Mouse (Mus musculus): ENCODE measurements around the gene Tex264.

Tex264 gene

DNA sequence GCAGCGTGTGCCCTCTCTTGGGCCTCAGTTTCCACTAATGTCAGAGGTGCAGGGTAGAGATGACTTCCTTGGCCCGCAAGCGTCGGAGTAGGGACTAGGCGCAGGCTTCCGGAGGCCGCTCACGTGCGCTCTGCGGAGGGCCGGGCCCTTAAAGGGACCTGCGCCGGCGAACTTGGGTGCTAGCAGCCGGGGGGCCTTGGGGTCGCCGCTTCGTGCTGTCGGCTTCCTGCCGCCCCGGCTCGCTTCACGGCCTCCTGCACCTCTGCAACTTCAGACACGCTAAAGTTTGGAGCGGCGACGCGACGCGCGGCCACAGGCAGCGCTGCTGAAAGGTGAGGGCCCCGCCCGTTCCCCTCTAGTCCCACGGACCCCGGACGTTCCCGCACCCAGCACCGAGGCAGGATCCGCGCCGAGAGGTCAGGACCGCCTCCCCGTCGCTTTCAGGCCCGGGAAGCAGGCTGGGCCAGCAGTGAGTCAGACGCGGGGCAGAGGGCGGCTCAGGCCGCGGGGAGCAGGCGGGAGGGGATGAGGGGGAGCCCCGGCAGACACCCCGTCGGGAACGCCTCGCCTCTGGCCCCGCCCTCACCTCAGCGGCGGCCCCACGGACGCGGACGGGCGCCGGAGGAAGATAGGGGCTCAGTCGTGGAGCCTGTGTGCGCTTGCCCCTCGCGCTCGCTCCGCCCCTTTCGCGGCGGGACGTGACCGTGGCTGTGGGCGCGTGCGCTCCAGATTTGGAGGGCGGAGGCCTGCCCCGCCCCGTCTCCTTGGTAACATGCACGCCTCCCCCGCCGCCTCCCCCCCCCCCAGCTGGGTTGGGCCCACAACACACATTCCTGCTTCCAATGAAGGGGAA lies at the start of gene Tex264:
Tex264 (minus strand) TSS at position 679 of the 853 bp plus-strand sequence.
- in situ Hi-C loops (cut with MboI, MseI), result loop anchor here (5.0 to 10.0 kb wide), 3 partner anchors 132 to 959 kb away; partner anchors contain the start of gene Rbm15b

DNA sequence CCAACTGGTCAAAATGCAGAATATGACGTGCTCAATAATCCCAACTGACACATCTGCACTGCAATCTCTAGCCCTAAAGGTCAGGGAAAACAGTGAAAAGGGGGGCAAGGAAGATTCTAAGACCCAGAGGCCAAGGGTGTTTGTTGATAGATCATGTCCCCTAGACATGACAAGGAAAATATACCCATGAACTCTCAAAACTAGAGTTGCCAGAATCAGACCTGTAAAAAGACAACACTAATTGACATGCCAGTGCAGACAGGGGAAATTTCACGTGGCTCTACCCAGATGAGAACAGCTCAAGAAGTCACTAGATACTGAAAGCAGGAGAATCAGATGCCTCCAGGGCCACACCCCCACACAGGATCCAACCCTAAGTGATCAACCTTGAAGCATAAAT lies 48.0 kb upstream of the Tex264 start:
- in situ Hi-C loops (cut with MboI, MseI), result no loop called here

DNA sequence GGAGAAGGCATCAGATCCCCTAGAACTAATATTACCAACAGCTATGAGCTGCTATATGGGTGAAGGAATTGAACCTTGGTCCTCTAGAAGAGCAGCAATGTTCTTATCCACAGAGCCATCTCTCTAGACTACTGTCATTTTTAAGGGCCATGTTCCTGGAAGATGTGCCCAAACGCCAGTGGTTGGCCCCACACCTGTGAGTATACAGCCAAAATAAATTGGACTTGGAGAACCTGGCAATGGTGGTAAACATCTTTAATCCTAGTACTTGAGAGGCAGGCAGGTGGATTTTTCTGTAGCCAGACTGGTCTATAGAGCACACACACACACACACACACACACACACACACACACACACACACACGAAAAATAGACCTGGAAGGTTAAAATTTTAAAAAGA lies 43.7 kb upstream of the Tex264 start:
- in situ Hi-C loops (cut with MboI, MseI), result no loop called here

DNA sequence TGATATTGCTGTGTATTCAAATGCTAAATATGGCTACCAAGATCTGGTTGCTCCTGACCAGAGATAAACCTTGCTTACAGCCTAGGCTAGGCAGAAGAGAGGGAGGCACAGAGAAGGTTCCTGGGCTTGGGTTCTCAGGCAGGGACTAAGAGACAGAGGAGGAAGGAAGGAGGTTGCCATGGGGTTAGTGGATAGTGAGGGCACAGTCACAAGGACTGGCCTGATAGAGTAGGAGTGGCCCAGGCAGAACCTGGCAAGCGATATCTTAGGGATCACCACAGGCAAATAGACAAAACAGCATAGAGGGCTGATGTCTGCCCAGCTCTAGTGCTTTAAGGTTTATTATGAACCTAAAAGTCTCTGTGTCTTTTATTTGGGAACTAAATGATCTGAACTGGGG lies 41.2 kb upstream of the Tex264 start:
- in situ Hi-C loops (cut with MboI, MseI), result no loop called here

DNA sequence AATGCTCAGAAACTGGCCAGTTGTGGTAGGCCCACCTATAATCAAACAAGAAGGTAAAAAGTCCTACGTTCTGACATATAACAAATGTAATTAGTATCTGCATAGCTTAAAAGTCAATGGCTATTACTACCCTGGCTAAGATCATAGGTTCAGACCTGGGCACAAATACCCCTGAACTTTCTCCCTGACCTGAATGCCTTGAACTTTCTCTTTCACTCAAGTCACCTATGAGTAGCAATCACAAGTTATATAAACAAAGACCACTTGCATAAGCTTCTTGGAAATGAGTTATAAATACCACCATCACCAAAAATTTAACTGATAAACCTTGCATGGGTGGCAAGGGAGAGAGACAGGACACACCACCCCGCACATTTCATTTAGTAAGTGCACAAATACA lies 39.7 kb upstream of the Tex264 start:
- in situ Hi-C loops (cut with MboI, MseI), result no loop called here

DNA sequence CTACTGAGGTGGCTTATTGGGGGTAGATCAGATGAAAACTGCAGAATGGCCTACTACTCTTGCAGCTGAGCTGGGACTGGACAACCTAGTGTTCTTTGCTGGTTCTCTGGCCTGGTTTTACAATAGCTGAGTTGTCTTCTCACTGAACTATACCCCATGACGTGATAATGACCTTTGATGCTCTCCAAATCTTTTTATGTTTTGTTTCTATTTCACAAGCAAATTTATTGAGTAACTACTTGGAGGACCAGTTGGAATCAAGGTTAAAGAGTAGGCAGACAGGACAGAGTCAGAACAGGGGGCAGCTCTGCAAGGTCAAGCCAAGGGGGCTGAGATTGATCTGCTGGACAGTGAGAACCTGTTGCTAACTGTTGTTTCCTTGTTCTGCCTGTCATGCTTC lies 39.1 kb upstream of the Tex264 start:
- in situ Hi-C loops (cut with MboI, MseI), result no loop called here

DNA sequence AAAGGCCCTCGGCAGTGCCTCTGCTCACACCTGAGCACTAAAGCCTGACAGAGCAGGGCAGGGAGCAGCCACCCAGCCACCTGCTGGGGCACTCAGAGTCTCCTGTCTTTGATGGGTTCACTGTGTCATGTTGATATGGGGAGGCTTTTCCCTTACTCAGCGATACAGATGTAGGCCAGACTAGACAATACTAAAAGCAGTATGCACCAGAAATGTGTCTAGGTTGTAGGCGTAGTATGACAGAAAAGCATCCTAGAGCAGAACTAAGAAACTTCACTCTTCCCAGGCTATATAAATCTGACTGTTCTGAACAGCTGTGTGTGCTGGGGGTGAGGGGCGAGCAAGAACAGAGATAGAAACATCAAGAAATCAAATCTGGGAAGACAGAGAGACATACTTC lies 31.0 kb upstream of the Tex264 start:
- in situ Hi-C loops (cut with MboI, MseI), result no loop called here

DNA sequence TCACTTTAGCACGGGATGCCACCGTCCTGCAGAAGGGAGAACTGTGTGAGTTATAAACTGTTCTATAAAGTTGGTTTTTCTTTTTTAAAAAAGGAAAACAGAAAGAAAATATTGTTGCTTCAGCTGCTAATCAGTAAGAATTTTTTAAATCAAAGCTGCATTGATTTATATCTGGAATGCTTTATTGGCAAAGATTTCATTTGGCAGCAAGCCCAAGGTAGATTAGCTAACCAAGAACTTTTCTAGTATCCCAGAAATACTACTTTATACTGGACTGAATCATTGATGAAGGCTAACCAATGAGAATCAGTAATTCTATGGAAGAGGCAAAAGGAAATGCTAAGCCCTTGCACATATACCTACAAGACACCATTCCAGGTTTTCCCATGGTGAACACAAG lies 30.5 kb upstream of the Tex264 start:
- in situ Hi-C loops (cut with MboI, MseI), result no loop called here

DNA sequence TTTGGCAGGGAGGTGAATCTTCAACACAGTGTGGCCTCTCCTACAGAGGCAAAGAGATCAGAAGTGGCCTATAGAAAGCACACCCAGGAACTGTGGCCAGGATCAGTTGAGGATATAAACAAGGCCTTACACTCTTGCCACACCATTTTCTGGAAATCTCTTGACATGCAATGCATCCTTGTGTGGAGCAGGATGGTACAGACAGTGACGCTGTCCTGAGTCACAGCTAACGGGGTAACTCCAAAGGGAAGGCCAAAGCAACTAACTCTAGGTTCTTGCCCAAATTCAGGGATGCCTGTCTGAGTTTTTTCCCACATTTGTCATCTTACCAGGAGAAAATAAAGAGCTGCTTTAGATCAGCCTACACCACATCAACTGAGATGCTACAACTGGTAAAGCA lies 26.7 kb upstream of the Tex264 start:
- in situ Hi-C loops (cut with MboI, MseI), result no loop called here

DNA sequence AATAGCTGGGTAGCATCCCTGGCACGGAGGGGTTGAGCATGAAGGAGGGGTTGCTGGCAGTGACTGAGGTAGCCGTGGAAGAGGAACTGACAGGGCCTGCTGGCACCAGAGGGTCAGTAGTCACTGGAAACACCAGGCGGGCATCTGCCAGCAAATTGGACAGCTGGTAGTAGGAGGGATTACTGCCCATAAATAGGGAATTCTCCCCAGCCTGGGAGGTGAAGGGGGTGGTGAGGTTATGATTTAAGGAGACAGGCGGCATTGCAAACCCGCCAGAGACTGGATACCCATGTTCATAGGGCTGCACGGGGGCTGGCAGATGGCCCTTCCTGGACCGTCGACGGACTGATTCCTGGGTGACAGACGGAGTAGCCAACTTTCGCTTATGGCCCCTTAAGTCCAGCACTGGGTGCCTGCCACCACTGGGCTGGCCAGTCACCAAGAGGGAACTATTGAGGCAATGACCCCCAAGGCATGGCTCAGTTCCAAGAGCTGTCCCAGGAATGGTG lies 7.3 kb upstream of the Tex264 start:
- in situ Hi-C loops (cut with MboI, MseI), result no loop called here

DNA sequence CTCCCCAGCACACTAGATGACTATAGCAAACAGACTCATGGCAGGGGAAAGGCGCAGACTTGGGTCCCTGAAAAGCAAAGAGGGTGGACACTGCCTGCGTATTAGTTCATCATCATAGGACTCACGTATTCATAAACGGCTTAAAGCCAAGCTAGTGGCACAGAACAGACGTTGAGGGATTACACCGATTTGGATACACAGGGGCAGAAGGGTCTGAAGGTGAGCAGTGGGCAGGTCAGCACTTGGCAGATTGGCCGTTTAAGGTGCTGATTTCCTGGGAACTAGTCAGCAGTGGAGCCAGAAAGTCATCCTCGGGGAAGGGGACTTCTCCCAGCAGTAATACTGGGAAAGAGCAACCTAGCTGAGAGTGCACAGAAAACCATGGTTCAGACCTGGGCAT lies 3.1 kb upstream of the Tex264 start:
- in situ Hi-C loops (cut with MboI, MseI), result loop anchor here (5.0 to 10.0 kb wide), 3 partner anchors 128 to 956 kb away; partner anchors contain the start of gene Rbm15b

DNA sequence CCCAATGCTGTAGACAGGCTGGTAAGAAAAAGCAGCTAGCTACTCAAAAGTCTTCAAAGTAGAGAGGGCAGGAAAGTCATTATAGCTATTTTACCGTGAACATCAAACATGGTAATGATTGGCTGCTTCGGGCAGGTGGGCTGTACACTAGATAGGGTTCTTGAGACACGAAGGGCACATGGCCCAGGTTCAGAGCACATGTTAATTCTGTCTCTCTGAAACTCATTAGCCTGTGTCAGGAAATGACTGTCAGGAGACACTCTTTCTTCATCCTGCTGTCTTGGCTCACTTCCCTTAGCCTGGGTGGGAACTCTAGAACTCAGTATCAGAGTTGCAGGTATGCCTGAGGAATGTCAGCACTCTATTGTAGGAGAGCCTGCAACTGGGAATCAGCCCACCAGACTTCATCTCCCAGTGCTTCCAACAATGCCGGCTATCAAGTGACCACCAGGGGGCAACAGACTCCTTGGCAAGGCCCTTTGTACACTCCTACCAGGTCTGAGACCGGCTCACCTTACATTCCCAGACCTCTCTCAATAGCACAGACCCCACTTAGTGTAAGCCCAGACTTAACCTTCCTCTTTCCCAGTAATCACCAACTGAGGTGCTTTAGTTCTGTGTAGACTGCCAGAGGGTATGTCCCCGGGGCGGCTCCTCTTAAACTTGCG lies 1.4 kb upstream of the Tex264 start:
- in situ Hi-C loops (cut with MboI, MseI), result loop anchor here (5.0 to 10.0 kb wide), 3 partner anchors 130 to 958 kb away; partner anchors contain the start of gene Rbm15b

DNA sequence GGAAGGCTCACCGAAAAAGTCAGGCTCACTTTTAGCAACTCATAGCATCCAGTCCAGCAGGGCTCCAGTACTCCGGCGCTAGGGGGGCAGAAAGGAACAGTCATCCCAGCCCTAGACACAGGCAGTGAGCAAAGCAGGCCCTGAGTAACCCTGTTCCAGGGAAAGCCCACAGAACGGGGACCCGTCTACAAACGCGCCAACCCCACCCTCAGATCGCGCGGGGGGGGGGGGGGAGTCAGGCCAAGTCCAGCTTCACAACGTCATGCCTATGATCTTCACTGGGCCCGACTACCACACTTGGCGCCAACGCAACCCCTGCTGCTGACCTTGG lies 844 bp downstream of the Tex264 start:
- in situ Hi-C loops (cut with MboI, MseI), result loop anchor here (5.0 to 10.0 kb wide), 3 partner anchors 132 to 960 kb away; partner anchors contain the start of gene Rbm15b

DNA sequence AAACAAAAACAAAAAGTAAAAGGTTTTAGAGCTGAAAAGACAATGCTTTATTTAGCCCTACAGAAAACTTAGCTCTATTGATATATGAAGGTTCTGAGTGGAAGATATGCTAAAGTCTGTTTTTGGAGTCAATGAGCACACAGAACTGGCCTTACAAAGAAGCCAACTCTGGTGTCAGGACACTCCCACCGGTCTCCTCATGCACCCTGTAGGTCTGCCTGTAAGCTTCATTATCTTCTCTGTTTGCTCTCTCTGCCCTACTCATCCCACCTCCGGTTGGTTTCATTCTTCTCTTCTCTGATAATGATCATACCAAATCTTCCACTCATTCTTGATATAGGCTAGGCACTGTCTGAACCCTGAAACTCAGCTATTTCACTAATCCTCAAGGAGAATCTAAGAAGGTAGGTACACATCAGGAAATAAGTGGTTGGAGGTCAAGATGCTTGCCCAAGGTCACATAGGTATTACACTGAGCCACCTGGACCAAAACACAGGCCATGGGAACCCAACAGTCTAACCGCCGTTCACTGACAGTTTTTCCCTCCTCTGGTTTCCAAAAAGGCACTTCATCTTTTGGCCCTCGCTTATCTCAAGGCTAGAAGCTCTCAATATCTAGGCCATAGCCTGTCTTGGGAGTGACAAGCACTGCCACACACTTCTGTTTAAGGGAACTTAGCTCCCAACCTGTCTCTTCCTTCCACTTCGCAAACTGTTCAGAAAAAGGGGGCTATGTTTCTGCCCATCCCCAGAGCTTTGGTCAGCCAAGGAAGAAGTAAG lies 1.4 kb downstream of the Tex264 start:
- in situ Hi-C loops (cut with MboI, MseI), result loop anchor here (10.0 kb wide), 2 partner anchors 201 to 961 kb away; partner anchors contain the start of gene Rbm15b

DNA sequence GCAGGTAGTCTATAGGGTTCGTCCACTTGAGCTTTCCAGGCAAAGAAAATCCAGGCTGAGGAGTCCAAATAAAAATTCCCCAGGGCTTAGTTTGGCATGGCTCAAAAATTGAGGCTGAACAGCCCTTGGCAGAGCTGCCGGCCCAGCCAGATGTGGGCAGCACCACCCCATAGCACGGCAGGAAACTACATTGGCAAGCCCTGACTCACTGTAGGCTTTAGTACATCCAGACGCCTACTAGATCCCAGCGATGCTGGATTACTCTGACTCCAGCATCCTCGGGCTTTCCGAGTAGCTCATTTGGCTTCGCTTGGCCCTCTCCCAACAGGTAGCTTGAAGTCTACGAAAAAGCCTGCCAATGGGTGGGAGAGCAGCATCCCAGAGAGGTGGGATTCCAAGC lies 4.7 kb downstream of the Tex264 start:
- in situ Hi-C loops (cut with MboI, MseI), result loop anchor here (10.0 kb wide), 2 partner anchors 204 to 964 kb away; partner anchors contain the start of gene Rbm15b

DNA sequence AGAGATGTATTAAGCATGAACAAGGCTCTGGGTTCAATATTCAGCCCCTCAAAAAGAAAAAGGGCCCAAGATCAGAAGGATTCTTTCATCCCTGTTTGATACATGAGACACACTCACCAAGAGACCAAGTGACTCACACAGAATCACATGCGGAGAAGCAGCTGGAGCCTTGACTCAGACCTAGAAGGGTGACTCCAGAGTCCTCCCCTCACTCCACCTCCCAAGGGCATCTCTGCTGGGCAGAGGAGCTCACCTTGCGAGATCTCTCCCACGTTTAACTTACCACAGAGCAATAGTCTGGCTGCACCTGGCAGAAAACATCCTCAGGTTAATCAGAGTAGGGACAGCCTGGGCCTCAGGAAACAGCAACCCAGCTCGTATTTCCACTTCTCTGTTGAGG lies 7.5 kb downstream of the Tex264 start:
- in situ Hi-C loops (cut with MboI, MseI), result no loop called here

DNA sequence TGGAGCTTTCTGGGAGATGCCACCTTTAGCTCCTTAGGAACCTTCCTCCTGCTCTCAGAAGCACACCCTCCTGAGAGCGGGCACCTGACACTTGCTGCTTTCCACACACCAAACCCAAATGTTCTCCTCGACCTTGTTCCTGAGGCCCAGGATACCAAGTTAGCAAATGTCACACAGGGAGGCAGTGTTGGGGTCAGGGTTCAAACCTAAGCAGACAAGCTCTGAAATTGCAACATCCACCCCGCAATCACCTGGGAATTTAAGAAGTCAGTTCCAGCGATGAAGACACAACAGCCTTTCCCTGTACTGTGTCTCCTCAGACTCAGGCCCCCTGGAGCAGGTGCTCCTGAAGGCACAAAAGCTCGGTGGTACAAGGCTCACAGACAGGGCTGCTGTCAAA lies 8.0 kb downstream of the Tex264 start:
- in situ Hi-C loops (cut with MboI, MseI), result no loop called here

DNA sequence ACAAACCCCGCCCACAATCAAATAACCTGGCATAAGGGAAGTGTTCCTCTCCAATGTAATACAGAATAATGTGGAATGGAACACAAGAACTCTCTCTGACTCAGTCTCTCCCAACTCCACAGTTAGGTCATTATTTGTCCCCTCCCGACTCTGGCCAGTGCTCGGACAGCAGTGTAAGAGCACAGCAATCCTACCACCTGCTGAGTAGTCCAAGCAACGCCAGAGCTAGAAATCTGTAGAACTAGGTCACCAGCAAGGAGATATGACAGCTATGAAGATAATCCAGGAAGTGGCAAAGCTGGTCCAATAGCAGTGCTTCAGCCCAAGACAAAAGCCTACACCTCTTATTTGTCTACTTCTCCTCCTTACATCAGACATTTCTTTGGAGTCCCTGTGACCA lies 9.2 kb downstream of the Tex264 start:
- in situ Hi-C loops (cut with MboI, MseI), result no loop called here

DNA sequence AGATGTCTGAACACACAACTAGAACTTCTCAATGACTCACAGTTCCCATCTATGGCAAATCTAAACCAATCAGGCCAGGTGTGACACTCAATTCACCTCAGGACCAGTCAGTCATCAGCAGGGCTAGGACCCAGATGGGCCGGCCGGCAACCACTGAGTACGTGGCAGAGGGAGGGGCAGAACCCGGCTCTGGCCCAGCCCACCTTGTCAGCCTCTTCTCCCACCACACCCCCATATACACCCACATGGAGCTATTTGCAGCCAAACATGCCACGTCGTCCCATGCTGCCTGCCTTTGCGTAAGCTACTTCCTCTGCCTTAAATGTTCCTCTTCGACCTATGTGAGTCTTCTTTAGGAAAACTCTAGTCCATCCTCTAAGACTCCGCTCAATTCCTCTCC lies 9.8 kb downstream of the Tex264 start:
- in situ Hi-C loops (cut with MboI, MseI), result no loop called here

DNA sequence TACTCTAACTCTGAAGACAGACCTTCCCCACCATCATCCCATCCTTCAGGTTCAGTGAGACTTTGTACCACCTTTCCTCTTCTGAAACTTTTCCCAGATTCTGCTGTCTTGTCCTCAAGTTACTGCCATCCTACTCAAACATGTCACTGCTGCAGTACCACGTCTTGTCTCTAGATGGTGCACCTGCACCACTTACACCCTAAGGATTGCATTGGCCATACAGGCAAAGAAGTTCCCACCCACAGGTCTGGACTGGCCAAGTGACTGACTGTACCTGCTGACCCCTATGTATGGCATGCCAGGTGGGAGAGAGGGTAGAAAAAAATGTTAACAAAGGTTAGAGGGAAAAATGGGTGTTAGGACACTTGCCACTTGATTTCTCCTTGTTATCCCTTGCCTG lies 10.2 kb downstream of the Tex264 start:
- in situ Hi-C loops (cut with MboI, MseI), result no loop called here

DNA sequence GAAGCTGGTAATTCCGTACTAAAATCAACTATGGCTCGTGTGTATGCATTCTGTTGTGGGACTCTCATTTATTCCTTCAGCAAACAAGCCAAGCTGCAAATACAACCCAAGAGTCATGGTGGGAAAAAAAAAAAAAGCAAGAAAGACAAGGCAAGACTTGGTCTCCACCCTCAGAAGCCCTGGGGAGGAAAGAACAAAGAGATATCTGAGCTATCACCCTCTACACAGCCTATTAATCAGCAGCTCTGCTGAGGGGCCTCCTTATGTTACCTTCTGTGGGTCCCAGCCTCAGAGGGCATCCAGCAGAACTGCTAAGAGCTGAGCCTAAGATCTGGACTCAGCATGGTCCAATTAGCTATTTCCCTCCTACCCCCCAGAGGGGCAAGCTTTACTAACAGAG lies 11.9 kb downstream of the Tex264 start:
- in situ Hi-C loops (cut with MboI, MseI), result no loop called here

DNA sequence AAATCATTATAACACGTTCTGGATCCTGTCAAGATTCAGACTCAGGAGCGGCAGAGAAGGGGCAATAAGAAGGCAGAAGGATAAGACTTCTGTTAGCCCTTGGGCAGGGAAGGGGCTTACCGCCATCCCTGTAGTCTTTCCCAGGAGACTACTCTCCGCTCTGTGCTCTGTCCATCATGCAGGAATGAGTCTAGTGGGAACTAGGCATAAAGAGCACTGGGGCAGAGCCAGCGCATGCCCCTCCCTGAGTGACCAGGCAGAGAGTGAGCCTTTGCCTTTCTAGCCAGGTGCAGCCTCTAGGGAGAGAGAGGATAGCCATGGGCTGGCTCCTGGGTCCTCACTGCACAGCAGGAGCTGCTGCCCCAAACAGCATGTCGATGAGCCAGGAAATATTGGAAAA lies 20.9 kb downstream of the Tex264 start:
- in situ Hi-C loops (cut with MboI, MseI), result no loop called here
